Mouse (Mus musculus) heart, adult 2 months (tissue): Measurements from ENCODE around the gene Mrps12.

Source experiments
- CTCF ChIP-seq: fragments of 200-600 bp; IDR thresholded peaks from 2 replicates; pipeline ENCODE4 v1.8.1; 2022; ENCODE audit warnings: antibody characterized with exemption, mild to moderate bottlenecking, moderate library complexity
- EP300 ChIP-seq: fragments of 200-500 bp; IDR thresholded peaks from 2 replicates; pipeline ENCODE4 v1.6.1; 2011; ENCODE audit warnings: low read depth, low read length, control low read depth; ENCODE audit not compliant: insufficient read depth
- POLR2A ChIP-seq: fragments of 200-500 bp; IDR thresholded peaks from 2 replicates; pipeline ENCODE4 v1.6.1; 2011; ENCODE audit warnings: mild to moderate bottlenecking, low read depth, low read length, control low read depth; ENCODE audit not compliant: insufficient read depth

DNA sequence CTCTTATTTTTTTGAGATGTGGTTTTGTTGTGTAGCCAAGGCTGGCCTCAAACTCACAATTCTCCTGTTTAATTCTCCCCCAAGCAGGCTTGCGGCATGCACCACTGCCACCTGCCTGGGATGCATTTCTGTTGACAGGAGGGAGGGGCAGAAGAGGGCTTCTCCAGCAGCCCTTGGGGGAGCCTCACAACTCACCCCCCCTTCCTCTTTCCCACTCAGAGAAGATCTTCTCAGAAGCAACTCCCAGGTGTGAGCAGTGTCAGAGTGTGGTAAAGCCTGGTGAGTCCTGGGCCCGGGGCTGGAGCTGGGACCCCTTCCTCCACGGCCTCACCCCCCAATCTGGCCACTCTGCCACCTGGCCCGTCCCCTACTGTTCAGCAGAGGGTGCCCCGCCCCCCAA, 43.5 kb upstream of the Mrps12 start:
- TF ChIP-seq CTCF = no peak
- no peak for TF ChIP-seq POLR2A
- no peak for TF ChIP-seq EP300
